Mouse (Mus musculus): ENCODE data around the gene Gpr137. TPM values are rescaled to one million over a fixed set of nuclear protein-coding genes. Genes with fewer than 3 reads are reported as not detected.
A peak's percentile ranks its signal among the peaks of the same experiment; 100 is the strongest.

Gpr137 gene
- polyA plus RNA-seq, 1 experiment from 2014 or later, result 10.2 TPM

GRCm38 (mm10) chr19:6909507-6910289, 32.6 kb downstream of the Gpr137 start, which contains the start of the genes Trmt112 and Prdx5:
Gene Trmt112, plus strand, starts transcription at chr19:6909698.
Gene Prdx5, minus strand, starts transcription at chr19:6910106.
- peaks cover 18% of the 10 kb centered on the region for H3K4me1 ChIP-seq (ENCODE audit: insufficient read depth)
- peak within 1 kb of the TSS; percentile 70 for H3K4me3 ChIP-seq (ENCODE audit: low read depth, low read length)
- under 1% methylated on average over 65 of the region's 65 CpGs for WGBS (ENCODE audit: insufficient replicate concordance)
- no peaks in the 10 kb centered on the region for H3K27me3 ChIP-seq (ENCODE audit: insufficient read depth, low read length)
- H3K36me3 ChIP-seq (replicated peaks; ENCODE audit: insufficient read depth, low read length), result peaks cover 55% of the 10 kb centered on the region
- TF ChIP-seq EP300 (IDR thresholded peaks at IDR 0.05; ENCODE audit: low read depth), result peak; percentile 71
- TF ChIP-seq CTCF (IDR thresholded peaks at IDR 0.05; ENCODE audit: low read depth), result peak; percentile 35
- peak within 1 kb of the TSS; percentile 87 for H3K4me2 ChIP-seq (ENCODE audit: low read depth, low read length)
- DNase-seq, result peak; percentile 93
- H3K9ac ChIP-seq (replicated peaks), result peak within 1 kb of the TSS; percentile 73
- peak within 1 kb of the TSS; percentile 98 for H3K27ac ChIP-seq (ENCODE audit: low read depth)
- peak; percentile 89 for ATAC-seq
- no peaks in the 10 kb centered on the region for H3K9me3 ChIP-seq (ENCODE audit: low read length)

- no peak for TF ChIP-seq EP300 (IDR thresholded peaks at IDR 0.05; ENCODE audit: low read depth)
- TF ChIP-seq CTCF (IDR thresholded peaks at IDR 0.05; ENCODE audit: low read depth), result no peak
- 6% methylated on average over 11 of the region's 11 CpGs for WGBS (ENCODE audit: insufficient replicate concordance)
- ATAC-seq (no peak), DNase-seq (no peak)
- H3K27ac ChIP-seq (ENCODE audit: low read depth), result peak overlapping the region; percentile 98
- H3K4me2 ChIP-seq (ENCODE audit: low read depth, low read length), result peak overlapping the region; percentile 87
- no peaks in the 10 kb centered on the region for H3K9me3 ChIP-seq (ENCODE audit: low read length)
- no peaks in the 10 kb centered on the region for H3K27me3 ChIP-seq (ENCODE audit: insufficient read depth, low read length)
- H3K9ac ChIP-seq (replicated peaks), result peak overlapping the region; percentile 73
- peaks cover 18% of the 10 kb centered on the region for H3K4me1 ChIP-seq (ENCODE audit: insufficient read depth)
- peaks cover 51% of the 10 kb centered on the region for H3K36me3 ChIP-seq (replicated peaks; ENCODE audit: insufficient read depth, low read length)
- H3K4me3 ChIP-seq (ENCODE audit: low read depth, low read length), result peak overlapping the region; percentile 70
Observed at GRCm38 (mm10) chr19:6909021-6909420, 33.3 kb downstream of the Gpr137 start.

DNA sequence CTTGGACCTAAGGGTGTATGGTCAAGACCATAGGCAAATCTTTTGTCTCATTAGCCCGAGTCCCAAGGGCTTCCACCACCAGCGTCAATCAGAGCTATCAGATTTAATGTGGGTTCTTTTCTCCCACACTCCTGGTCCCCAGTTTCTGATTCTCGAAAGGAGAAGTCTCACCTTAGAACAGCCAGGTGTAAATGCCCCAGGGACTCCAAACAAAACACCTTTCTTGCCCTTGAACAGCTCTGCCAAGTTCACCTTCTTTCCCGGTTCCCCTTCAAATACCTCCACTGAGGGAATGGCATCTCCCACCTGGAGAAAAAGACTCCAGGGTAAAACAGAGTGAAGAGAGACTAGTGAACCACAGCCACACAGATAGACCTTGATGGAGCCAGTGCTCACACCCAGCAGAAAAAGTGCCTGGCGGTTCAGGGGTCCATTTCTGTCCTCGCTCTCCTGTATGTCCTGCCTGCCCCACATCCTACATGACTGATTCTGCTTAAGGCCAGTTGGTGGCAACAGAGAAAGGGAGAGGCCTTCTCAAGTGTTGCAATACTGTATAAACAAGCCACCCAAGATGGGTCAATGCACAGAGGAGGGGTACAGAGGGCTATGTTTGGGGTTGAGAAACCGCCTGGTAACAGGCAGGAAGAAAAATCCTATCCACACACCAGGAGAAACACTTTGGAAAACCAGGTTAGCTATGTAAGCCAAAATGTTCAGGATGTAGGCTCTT, 34.3 kb downstream of the Gpr137 start:
- Histone ChIP-seq H3K4me1 (ENCODE audit: insufficient read depth) (peaks cover 18% of the 10 kb centered on the region), H3K4me2 (ENCODE audit: low read depth, low read length) (peak overlapping the region; percentile 87), H3K36me3 (replicated peaks; ENCODE audit: insufficient read depth, low read length) (peaks cover 41% of the 10 kb centered on the region), H3K9ac (replicated peaks) (peak overlapping the region; percentile 73), H3K27me3 (ENCODE audit: insufficient read depth, low read length) (no peaks in the 10 kb centered on the region), H3K4me3 (ENCODE audit: low read depth, low read length) (peak overlapping the region; percentile 70), H3K9me3 (ENCODE audit: low read length) (no peaks in the 10 kb centered on the region), H3K27ac (ENCODE audit: low read depth) (peak overlapping the region; percentile 98)
- TF ChIP-seq EP300 (IDR thresholded peaks at IDR 0.05; ENCODE audit: low read depth), result no peak
- peak; percentile 44 for TF ChIP-seq CTCF (IDR thresholded peaks at IDR 0.05; ENCODE audit: low read depth)
- 58% methylated on average over 7 of the region's 7 CpGs for WGBS (ENCODE audit: insufficient replicate concordance)
- ATAC-seq (peak; percentile 32), DNase-seq (peak; percentile 29)

GRCm38 (mm10) chr19:6907094-6907493, 35.2 kb downstream of the Gpr137 start:
- Histone ChIP-seq H3K4me1 (ENCODE audit: insufficient read depth) (peaks cover 18% of the 10 kb centered on the region), H3K4me2 (ENCODE audit: low read depth, low read length) (peak overlapping the region; percentile 87), H3K9ac (replicated peaks) (peak overlapping the region; percentile 73; the same call in 1 of the 2 replicates), H3K27me3 (ENCODE audit: insufficient read depth, low read length) (no peaks in the 10 kb centered on the region), H3K9me3 (ENCODE audit: low read length) (no peaks in the 10 kb centered on the region), H3K27ac (ENCODE audit: low read depth) (0 out of 2 replicates have a peak overlapping the region, but pooled peaks have one; percentile 6), H3K4me3 (ENCODE audit: low read depth, low read length) (peak overlapping the region; percentile 70), H3K36me3 (replicated peaks; ENCODE audit: insufficient read depth, low read length) (peaks cover 32% of the 10 kb centered on the region)
- DNase-seq (no peak), ATAC-seq (no peak)
- WGBS (ENCODE audit: insufficient replicate concordance), result 86% methylated on average over 8 of the region's 8 CpGs
- TF ChIP-seq CTCF (IDR thresholded peaks at IDR 0.05; ENCODE audit: low read depth), result no peak

DNA sequence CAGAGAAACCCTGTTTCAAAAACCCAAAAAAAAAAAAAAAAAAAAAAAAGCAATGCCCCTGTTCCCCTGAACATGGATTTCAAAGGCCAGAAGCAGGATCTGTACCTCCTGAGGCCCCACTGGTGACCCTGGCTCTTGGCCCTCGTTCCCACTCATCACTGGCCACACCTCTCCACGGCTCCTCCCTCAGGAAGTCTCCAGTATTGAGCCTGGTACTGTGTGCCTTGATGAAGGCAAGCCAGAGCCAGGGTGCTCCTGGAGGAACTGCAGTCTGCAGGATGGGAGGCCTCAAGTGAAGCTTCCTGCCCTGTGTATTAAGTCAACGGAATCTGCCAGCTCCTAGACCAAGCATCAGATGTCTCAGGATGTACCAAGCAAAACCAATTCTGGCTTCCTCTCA, 36.1 kb downstream of the Gpr137 start:
- Histone ChIP-seq H3K9me3 (ENCODE audit: low read length) (no peaks in the 10 kb centered on the region), H3K36me3 (replicated peaks; ENCODE audit: insufficient read depth, low read length) (peaks cover 23% of the 10 kb centered on the region), H3K9ac (replicated peaks) (no peak overlapping the region; the same call in 1 of the 2 replicates), H3K4me1 (ENCODE audit: insufficient read depth) (peaks cover 15% of the 10 kb centered on the region), H3K27ac (ENCODE audit: low read depth) (no peak overlapping the region), H3K4me2 (ENCODE audit: low read depth, low read length) (peak overlapping the region; percentile 4; the same call in 1 of the 2 replicates), H3K4me3 (ENCODE audit: low read depth, low read length) (no peak overlapping the region), H3K27me3 (ENCODE audit: insufficient read depth, low read length) (no peaks in the 10 kb centered on the region)
- no peak for TF ChIP-seq CTCF (IDR thresholded peaks at IDR 0.05; ENCODE audit: low read depth)
- ATAC-seq, result no peak
- DNase-seq, result no peak
- 76% methylated on average over 3 of the region's 3 CpGs for WGBS (ENCODE audit: insufficient replicate concordance)

DNA sequence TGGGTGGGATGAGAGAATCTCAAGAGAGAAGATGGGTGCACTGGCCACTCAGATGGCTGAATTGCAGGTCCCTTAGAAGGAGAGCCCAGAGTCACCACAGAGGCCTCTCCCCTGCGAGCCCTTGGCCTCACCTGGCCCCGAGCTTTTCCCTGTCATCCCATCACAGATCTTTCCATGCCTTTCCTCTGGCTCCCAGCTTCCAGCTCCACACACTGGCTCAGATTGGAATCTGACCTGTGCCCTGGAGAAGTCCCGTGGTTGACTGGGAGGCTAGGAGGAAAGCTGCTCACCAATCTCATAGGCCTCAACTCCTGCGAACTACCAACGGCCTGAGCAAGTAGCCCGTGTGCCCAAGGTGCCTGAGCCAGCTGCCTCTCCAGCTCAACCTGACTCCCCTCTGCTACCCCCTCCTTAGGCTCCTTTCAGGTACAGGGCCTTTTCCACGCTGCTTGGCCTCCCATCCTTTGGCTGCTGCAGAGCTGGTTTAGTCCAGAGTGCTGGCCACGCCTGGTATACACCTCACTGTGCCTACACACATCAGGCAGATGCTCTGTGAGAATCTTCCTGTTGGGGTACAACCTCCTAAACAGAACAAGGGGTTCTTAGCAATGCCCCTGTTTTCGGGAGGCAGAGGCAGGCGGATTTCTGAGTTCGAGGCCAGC, 36.7 kb downstream of the Gpr137 start:
- 87% methylated on average over 11 of the region's 11 CpGs for WGBS (ENCODE audit: insufficient replicate concordance)
- no peak for ATAC-seq
- no peak overlapping the region for H3K27ac ChIP-seq (ENCODE audit: low read depth)

More for the DNA sequence above, 36.7 kb downstream of the Gpr137 start:
- Histone ChIP-seq H3K4me3 (ENCODE audit: low read depth, low read length) (no peak overlapping the region), H3K36me3 (replicated peaks; ENCODE audit: insufficient read depth, low read length) (peaks cover 21% of the 10 kb centered on the region), H3K4me2 (ENCODE audit: low read depth, low read length) (no peak overlapping the region), H3K4me1 (ENCODE audit: insufficient read depth) (peaks cover 12% of the 10 kb centered on the region), H3K27me3 (ENCODE audit: insufficient read depth, low read length) (no peaks in the 10 kb centered on the region), H3K9me3 (ENCODE audit: low read length) (no peaks in the 10 kb centered on the region), H3K9ac (replicated peaks) (no peak overlapping the region; the same call in 1 of the 2 replicates)
- TF ChIP-seq EP300 (IDR thresholded peaks at IDR 0.05; ENCODE audit: low read depth) (no peak), CTCF (IDR thresholded peaks at IDR 0.05; ENCODE audit: low read depth) (no peak)
- DNase-seq, result no peak
